Mouse (Mus musculus) erythroblast, embryonic 14.5 days (primary cell): Measurements from ENCODE around the gene Gpr39. TPM values are rescaled to one million over a fixed set of nuclear protein-coding genes. Genes with fewer than 3 reads are reported as not detected.

Source experiments
- H3K27me3 ChIP-seq: 2 replicates; pipeline ENCODE4 v1.6.1; 2012; ENCODE audit warnings: inconsistent platforms; ENCODE audit not compliant: control insufficient read depth
- H3K36me3 ChIP-seq: 2 replicates; pipeline ENCODE4 v1.6.1; 2012; ENCODE audit warnings: mild to moderate bottlenecking, inconsistent platforms; ENCODE audit not compliant: control insufficient read depth
- H3K4me1 ChIP-seq: 2 replicates; pipeline ENCODE4 v1.6.1; 2012; ENCODE audit warnings: inconsistent platforms; ENCODE audit not compliant: control insufficient read depth
- H3K4me3 ChIP-seq: replicated peaks from 2 replicates; pipeline ENCODE3; 2012; ENCODE audit warnings: moderate library complexity, mild to moderate bottlenecking, inconsistent platforms
- H3K9me3 ChIP-seq: 2 replicates; pipeline ENCODE4 v1.6.1; 2012; ENCODE audit warnings: low read length, inconsistent platforms, mixed read lengths; ENCODE audit not compliant: control insufficient read depth
- GATA1 ChIP-seq: IDR thresholded peaks from 2 replicates; pipeline ENCODE4 v1.6.1; 2012; ENCODE audit warnings: low read length, inconsistent platforms, mixed read lengths
- TAL1 ChIP-seq: IDR thresholded peaks from 3 replicates; pipeline ENCODE4 v1.6.1; 2012; ENCODE audit warnings: low read length, inconsistent platforms, mixed read lengths
- polyA plus RNA-seq: library from polyadenylated mRNA; stranded (reverse); fragments of >175 nt; gene quantifications from 2 replicates; pipeline ENCODE4 v1.2.3, GENCODE M21; 2012

Gene Gpr39
- polyA plus RNA-seq, 1 experiment = not detected

GRCm38 (mm10) chr1:125759972-125760695 lies 83.3 kb downstream of the Gpr39 start:
- H3K27me3 ChIP-seq = no peaks in the 10 kb centered on the region
- no peaks in the 10 kb centered on the region for H3K9me3 ChIP-seq
- TF ChIP-seq GATA1 (no peak), TAL1 (no peak)
- no peaks in the 10 kb centered on the region for H3K36me3 ChIP-seq
- no peaks in the 10 kb centered on the region for H3K4me1 ChIP-seq
- H3K4me3 ChIP-seq = no peak overlapping the region

- no peaks in the 10 kb centered on the region for H3K36me3 ChIP-seq
- H3K9me3 ChIP-seq = no peaks in the 10 kb centered on the region
- TF ChIP-seq GATA1 = no peak
- no peak for TF ChIP-seq TAL1
- no peaks in the 10 kb centered on the region for H3K27me3 ChIP-seq
- H3K4me1 ChIP-seq = no peaks in the 10 kb centered on the region
- no peak overlapping the region for H3K4me3 ChIP-seq
Observed at GRCm38 (mm10) chr1:125760696-125761025, 83.9 kb downstream of the Gpr39 start.

- H3K4me1 ChIP-seq = no peaks in the 10 kb centered on the region
- no peaks in the 10 kb centered on the region for H3K36me3 ChIP-seq
- H3K4me3 ChIP-seq = no peak overlapping the region
- TF ChIP-seq GATA1 (no peak), TAL1 (no peak)
- no peaks in the 10 kb centered on the region for H3K27me3 ChIP-seq
- no peaks in the 10 kb centered on the region for H3K9me3 ChIP-seq
Observed at GRCm38 (mm10) chr1:125762076-125762475, 85.3 kb downstream of the Gpr39 start.

- no peaks in the 10 kb centered on the region for H3K9me3 ChIP-seq
- H3K27me3 ChIP-seq = no peaks in the 10 kb centered on the region
- no peaks in the 10 kb centered on the region for H3K4me1 ChIP-seq
- H3K4me3 ChIP-seq = no peak overlapping the region
- no peak for TF ChIP-seq GATA1
- no peak for TF ChIP-seq TAL1
- no peaks in the 10 kb centered on the region for H3K36me3 ChIP-seq
Observed at GRCm38 (mm10) chr1:125789804-125790203, 113.0 kb downstream of the Gpr39 start.

- H3K4me1 ChIP-seq = no peaks in the 10 kb centered on the region
- no peaks in the 10 kb centered on the region for H3K36me3 ChIP-seq
- no peak for TF ChIP-seq GATA1
- no peak for TF ChIP-seq TAL1
- H3K9me3 ChIP-seq = peaks cover 20% of the 10 kb centered on the region
- no peak overlapping the region for H3K4me3 ChIP-seq
- no peaks in the 10 kb centered on the region for H3K27me3 ChIP-seq
Observed at GRCm38 (mm10) chr1:125800506-125800905, 123.7 kb downstream of the Gpr39 start.

- no peaks in the 10 kb centered on the region for H3K36me3 ChIP-seq
- no peak overlapping the region for H3K4me3 ChIP-seq
- no peaks in the 10 kb centered on the region for H3K27me3 ChIP-seq
- H3K4me1 ChIP-seq = no peaks in the 10 kb centered on the region
- H3K9me3 ChIP-seq = peaks cover 6% of the 10 kb centered on the region
- no peak for TF ChIP-seq TAL1
- TF ChIP-seq GATA1 = no peak
Observed at GRCm38 (mm10) chr1:125808426-125808825, 131.6 kb downstream of the Gpr39 start.

GRCm38 (mm10) chr1:125813141-125813782 lies 136.5 kb downstream of the Gpr39 start:
- Histone ChIP-seq H3K9me3 (peaks cover 4% of the 10 kb centered on the region; the same call in 1 of the 2 replicates), H3K4me1 (no peaks in the 10 kb centered on the region)

GRCm38 (mm10) chr1:125821101-125821500 lies 144.3 kb downstream of the Gpr39 start:
- no peaks in the 10 kb centered on the region for H3K36me3 ChIP-seq
- H3K9me3 ChIP-seq = no peaks in the 10 kb centered on the region
- no peaks in the 10 kb centered on the region for H3K4me1 ChIP-seq
- no peak overlapping the region for H3K4me3 ChIP-seq
- no peaks in the 10 kb centered on the region for H3K27me3 ChIP-seq
- TF ChIP-seq GATA1 (no peak), TAL1 (no peak)

More at GRCm38 (mm10) chr1:125813141-125813782, 136.5 kb downstream of the Gpr39 start:
- H3K4me3 ChIP-seq = no peak overlapping the region
- H3K27me3 ChIP-seq = no peaks in the 10 kb centered on the region
- H3K36me3 ChIP-seq = no peaks in the 10 kb centered on the region
- TF ChIP-seq TAL1 (no peak), GATA1 (no peak)

GRCm38 (mm10) chr1:125823611-125824010 lies 146.8 kb downstream of the Gpr39 start:
- Histone ChIP-seq H3K36me3 (no peaks in the 10 kb centered on the region), H3K4me1 (no peaks in the 10 kb centered on the region), H3K9me3 (no peaks in the 10 kb centered on the region), H3K27me3 (no peaks in the 10 kb centered on the region), H3K4me3 (no peak overlapping the region)
- TF ChIP-seq TAL1 = no peak
- TF ChIP-seq GATA1 = no peak
